Mouse (Mus musculus) adipocyte (in vitro differentiated cells): Measurements from ENCODE around the gene Mab21l1.

Experiments
- DNase-seq: peaks from one replicate; pipeline ENCODE4 v3.0.0-alpha.2; 2016; ENCODE audit warnings: low spot score

Gene Mab21l1

DNA sequence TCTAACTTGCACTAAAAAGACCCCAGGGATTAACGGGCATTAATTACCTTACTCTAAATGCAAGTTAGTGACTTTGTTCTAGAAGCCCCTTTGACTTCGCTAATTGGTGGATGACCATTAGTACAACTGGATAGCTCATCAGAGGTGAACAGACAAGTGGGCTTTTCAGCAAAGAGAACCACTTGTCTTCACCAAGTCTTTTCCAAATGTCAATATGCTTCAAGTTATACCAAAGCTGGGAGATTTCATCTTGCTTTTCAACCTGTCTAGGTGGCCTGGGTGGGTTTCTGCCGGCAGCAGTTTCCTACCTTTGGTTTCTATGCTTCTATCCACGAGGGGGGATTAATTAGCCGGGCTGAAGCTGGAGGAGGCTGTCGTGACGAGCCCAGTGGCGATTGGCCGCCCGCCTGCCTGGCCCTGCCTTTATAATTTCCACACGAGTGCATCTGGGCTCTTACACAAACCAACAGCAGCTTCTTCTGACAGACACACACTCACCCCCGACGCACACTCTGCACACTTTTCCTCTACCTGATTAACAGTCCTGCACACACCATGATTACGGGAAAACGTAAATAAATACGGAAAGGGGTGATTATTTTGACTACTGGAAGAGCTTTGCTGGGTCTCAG is at the start of gene Mab21l1:
Gene Mab21l1, plus strand, starts transcription at position 455 of the 632 bp plus-strand sequence.
- DNase-seq: no peak

DNA sequence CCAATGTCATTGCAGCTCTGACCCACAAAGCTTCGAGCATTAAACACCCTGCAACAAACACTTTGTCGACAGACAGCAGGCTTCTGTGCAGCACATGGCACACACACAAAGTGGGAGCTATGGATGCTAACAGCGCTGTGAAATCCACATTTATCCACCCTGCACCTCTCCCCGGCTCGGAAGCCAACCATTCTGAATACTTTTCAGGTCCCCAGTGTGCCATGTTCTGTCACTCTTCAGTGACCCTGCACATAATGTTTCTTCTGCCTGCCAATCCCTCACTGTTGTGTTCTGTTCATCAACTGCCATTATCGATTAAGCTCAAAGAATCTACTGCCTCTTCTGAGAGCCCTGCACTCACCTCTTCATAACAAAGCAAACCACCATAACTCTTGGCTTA is 48.6 kb upstream of the Mab21l1 start:
- no peak for DNase-seq

DNA sequence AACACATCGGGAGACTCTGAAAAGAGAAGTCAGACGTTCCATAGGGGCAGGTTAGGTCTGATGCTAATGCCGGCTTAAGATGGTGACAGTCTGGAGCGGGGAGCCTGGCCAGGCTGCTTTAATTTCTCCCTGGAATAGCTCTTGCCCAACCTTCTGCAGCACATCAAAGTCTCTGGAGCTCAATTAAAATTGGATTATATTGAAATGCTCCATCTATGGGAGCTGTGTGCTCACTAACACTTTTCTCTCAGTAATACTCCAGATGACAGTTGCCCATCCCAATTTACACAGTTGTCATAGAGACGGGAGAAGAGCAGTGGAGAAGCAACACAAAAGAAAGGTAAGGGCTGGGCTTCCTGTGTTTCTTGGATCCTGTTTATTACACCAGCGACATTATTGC is 40.9 kb upstream of the Mab21l1 start:
- no peak for DNase-seq

DNA sequence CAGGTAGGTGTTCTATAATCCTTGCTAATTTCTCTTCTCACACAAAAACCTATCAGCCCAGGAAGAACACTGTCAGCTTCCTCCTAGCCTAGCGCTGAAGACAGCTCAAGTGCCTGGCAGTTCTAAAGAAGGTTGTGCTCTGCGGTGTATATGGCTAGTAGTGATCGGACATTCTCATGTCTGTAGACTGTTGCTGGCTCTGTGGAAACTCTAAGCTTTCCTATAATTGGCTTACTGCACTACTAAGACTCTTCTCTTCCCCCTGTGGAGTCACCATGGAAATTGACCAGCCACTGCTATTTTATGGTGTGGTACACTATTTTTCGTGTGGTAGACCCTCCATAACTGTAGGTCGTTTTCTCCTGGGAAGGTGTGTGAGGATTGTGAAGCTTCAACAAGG is 40.1 kb upstream of the Mab21l1 start:
- DNase-seq: no peak

DNA sequence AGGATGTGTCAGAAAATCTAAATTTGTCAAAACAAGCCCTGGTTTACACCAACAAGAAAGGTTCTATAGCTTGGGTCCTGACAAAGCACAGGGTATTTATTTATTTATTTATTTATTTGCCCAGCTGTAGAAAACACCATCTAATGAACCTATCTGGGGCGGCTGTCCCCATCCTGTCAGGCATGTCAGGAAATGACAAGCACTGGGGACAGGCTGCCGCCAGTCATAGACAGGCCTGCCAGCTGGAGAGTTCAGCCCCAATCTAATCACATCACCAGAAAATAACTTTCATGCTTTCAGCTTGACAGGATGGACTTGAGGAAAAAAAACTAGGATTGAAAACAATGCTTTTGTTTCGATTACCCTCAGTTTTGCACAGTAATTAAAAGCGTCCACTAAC is 39.7 kb upstream of the Mab21l1 start:
- DNase-seq: no peak

DNA sequence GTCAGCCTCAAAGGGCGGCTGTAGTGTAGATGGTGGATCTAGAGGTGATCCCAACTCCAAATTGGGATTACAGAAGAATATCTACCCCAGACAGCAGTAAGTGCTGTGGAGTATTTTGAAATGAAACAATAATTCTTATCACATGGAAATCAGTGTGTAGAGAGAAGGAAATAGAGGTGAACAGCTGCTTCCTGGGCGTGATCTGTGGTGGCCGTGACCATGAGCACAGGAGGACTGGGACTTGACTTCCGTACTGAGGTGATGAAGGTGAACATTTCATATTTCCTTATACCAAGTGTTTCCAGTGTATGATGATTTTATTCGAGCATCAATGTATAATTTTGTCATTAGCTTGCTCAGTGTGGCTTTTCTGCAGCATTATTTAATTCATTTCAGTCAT is 38.4 kb upstream of the Mab21l1 start:
- no peak for DNase-seq

DNA sequence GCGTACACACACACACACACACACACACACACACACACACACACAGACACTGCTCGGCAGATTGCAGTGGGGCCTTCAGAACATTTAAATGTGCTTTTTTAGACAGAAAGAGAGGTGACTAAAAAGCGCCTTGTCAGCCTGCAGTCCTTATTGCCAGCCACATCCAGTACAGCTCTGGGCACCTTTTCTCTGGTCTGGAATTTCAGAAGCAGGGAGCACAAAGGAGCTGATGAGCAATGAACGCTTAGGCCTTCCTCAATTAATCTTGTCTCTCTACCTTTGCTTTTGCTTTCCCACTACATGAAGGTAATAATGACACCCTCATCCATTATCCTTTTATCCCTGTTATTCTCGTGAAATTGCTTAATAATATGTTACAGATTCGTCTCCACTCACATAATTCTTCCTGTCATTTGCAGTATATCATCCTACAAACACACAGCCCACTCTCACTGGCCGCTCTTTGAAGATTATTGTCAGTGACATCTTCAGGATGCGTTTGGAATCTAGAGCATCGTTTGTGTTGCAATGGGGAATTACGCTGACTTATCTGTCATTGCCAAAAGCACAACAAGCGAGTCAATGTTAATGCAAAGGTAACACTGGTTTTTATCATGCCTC is 31.8 kb upstream of the Mab21l1 start:
- no peak for DNase-seq

DNA sequence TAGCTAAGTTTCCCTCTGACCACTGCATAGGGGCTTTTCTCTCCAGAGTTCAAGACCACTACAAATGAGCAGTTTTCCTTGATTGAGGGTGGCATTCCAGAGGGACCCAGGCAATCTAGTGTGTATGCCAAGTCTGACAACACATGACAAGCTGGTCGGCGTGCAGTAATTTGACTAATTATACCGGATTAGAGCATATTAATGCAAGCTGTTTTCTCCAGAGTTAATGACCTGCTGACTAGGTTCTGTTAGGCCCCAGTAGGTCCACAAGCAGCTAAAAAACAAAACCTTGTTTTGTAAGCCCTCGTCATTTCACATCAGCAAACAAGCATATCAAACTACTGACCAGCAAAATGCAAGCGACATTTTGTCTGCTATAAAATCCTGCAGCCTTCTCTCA is 30.9 kb upstream of the Mab21l1 start:
- no peak for DNase-seq

DNA sequence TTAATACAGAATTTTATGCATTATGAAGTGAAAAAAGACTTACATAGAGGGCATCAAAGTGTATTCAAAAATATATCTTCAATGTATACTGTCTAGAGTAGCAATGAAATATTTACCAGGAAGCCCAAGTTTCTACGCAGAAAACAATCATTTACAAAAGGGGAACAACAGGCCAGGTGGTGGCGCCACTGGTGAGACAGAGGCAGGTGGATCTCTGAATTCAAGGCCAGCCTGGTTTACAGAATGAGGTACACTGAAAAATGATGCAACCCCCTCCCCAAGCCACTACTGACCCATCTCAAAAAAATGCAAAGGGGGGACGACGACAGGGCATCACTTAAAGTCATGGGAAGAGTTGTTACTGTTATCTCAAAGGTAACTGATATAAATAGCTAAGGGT is 29.8 kb upstream of the Mab21l1 start:
- DNase-seq: no peak

DNA sequence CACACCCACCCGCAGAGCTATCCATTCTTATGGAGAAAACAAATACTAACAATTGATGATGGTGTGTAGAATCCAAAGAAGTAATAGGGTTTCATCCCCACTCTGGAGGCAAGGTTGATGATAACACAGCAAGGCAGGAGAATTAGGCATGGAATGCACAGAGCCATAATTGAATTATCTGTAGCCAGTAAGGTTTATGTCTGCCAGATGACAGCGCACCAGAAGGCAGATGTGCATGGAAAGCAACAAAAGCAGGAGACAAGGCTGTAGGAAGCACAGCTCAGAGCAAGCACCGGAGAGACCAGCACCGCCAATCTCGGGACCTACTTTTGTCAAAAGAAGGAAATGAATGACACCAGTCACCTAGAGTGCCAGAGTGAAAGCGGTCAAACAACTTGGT is 28.4 kb upstream of the Mab21l1 start:
- DNase-seq: no peak

DNA sequence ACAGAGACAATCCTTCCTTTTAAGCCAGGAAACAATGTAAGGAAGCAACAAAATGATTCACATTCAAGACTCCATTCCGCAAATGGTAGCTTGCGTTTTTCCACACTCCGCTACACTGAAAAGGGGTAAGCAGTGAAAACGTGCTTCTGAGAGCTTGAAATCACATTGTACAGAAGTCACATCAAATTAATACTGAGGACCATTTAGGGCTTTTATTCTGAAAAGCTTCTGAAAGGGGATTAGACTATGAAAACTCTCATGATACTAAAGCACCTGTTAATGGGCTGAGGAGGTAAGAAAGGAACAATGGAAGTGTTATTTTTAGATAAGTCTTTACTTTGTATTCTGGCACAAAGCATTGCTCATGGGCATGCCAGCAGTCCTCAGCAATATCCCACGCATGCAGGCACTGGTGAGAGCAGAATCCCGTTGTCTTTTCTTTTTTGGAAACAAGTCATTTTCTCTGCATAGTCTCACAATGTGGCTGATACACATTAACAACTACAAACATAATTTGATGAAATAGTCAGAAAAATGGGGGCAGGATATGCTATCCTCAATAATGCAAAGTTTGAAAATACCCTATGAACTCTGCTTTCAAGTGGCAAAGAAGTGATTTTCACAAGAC is 27.2 kb upstream of the Mab21l1 start:
- DNase-seq: no peak

DNA sequence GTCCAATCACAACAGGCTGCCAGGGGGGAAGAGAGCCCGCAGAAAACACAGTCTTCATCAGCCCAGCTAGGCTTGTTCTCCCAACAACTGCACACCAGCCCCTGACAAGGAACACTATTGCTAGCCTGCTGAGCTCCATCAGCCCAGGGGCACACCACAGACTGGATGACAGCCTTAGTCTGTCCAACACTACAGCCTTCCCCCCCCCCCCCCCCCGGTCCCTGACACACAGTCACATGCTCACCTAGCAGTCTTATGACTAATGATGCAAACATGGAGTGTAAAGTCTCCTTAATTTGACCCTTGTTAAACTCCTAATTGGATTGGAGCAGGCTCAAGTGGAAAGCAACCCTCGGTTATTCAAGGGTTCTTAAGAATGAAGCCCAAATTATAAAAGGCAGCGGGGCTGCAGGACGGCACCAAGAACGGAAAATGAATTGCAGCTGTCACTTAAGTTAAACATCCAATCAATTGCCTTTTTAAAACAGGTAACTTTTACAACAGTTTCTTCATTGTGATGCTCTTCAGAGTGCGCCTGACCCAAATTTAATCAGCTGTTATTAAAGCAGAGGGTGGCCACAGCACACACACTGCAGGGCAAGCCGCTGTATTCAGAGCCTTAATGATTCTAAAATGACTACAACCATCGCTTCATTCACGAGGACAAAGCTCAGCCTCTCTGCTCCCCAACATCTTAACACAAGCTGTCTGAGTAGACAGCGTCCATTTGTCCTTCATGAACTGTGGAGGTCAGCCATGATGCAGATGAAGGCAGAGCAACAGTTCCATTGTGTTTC is 26.3 kb upstream of the Mab21l1 start:
- no peak for DNase-seq

DNA sequence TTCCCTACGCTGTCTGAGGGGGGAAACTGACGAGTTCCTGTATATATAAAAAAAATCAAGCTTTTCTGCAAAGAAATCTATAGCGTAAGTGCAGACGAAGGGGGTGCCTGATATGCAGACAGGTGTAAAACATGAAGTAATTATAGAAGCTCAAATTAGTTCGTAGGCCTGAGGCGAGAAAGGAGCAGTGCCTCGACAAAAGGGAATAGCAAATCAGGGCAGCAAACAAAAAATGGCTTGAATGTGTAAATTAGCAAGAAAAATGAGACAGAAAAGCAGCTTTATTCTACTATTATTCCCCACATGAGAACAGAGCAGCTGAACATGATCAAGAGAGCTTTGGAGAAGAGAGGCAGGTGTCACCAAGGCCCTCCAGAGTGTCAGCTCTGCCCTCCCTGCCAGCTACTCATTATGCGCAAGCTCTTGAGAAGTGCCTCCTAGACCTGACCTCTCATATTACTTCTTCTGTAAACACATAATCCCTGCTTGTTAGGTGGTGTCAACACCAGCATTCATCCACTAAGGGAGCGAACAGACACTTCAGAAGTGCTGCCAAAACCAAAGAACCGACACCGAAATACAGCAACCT is 25.6 kb upstream of the Mab21l1 start:
- DNase-seq: no peak

DNA sequence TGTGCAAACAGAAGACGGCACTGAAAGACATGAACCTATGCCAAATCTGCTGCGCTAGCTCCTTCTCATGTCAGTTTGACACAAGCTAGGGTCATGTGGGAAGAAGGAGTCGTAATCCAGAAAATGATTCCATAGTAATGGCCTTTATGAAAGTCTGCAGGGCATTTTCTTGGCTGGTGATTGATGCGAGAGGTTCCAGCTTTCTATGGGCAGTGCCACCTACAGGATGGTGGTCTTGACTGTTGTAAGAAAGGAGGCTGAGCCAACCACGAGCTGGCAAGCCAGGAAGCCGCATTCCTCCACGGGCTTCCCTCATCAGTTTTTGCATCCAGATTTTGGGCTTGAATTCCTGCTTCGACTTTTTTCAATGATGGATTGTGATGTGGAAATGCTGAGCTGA is 24.0 kb upstream of the Mab21l1 start:
- DNase-seq: no peak

DNA sequence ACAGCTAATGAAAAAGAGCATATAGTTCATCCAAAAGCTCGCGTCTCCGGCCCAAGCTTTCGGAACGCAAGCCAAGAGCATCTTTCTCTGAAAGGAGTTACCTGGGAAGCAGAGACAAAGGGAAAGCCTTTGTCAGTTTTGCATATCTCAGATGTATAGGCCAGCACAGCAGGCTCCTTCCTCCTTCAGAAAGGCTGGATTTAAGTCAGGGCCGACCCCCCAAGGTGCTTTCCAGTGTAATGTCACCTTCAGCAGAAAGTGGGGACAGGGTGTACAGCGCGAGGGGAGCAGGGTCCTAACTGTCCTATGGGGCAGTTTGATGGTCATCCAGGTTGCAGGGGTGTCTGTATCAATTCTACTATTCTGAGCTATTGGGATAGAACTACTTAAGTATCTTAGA is 18.7 kb upstream of the Mab21l1 start:
- no peak for DNase-seq

DNA sequence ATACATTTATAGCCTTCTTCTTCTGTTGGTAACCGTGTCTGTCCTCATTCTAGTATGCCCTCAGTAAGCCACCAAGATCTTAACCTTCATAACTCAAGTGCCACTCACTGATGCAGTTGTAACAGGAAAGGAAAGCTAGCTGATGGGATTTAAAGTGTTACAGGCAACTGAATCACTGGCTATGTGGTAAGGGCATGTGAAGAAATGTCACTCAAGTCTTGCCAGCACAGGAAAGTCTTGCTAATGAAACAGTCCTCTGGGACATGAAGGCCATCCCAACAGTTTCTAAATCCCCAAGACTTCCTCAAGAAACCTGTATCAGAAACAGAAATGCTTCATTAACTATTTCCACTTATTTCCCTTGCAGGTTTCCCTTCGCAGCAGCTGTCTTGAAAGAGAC is 13.7 kb upstream of the Mab21l1 start:
- DNase-seq: no peak

DNA sequence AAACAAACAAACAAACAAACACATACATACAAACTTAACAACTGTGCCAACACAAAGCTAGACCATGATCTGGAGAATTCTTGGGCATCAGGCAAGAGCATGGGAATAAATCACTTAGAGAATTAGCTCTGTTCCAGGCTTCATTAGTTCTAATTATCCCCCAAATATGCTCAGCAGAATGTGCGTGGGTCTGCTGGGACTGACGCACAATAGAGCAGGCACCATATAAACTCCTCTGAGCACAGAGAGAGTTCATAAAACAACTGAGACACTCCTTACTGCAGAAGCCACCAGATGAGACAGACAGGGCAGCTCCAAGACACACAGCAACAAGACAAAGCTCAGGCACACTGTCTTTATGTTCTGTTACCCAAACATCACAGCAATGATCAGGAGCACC is 13.0 kb upstream of the Mab21l1 start:
- DNase-seq: no peak

DNA sequence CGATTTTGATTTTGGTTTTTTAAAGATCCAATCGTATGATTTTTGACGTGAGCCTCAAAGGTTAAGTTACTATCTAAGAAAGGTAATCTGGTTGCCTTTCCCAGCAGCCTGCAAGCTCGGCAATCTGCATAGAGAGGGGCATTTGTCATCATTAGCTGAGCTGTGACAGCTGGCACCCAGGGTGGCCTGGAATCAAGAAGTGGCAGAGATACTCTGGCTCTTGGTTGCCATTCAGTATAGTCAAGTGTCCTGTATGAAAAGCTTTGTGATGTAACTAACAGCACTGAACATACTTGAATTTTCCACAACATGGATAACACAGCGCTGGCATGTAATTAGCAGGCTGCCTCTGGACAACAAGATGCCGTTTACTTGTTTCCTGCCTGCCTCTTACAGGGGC is 8.1 kb upstream of the Mab21l1 start:
- DNase-seq: no peak

DNA sequence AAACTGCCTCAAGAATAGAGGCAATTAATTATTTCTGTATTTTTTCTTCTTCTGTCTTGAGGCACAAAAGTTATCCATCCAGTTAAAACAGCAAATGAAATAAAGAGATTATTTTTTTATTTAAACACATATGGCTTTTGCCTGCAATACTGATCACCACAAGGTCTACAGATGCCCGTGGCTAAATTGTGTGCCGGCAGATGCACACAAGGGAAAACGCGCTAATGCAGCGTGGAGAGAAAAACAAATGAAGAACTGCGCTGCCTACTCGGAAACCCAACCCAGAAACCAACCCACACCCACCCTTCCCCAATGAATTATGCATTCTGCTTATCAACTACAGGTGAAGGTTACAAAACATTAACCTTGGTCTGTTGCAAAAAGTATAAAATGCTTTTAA is 7.1 kb upstream of the Mab21l1 start:
- no peak for DNase-seq

DNA sequence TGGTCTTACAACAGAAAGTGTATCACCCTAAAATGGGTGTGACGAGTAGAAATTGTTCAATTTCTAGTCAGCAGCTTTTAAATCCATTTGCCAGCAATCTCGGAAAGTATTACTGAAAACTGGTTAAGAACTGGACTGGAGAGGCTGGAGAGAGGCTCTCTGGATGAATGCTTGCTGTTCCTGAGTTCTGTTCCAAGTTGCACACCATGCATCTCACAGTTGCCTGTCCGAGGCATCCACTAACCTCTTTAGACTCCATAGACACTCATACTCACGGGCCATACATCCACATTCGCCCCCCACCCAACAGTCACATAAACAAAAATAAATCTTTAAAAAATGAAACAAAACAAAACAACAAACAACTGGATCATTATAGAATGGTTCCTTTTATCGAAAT is 6.6 kb upstream of the Mab21l1 start:
- no peak for DNase-seq

DNA sequence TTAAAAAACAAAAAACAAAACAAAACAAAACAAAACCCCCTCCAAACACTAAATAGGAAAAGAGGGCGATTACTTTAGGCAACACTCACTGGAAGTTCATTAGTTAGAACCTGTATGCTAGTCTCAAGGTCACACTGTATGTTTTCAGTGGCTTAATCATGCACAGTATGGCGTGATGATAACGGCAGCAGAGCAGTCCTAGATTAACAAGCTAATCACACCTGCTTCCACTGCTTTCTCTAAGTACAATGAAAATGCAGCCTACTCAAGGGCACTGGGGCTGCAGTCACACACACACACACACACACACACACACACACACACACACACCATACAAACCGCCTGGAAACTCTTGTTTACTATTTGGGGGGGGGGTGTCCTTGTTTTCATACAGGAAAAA is 4.8 kb upstream of the Mab21l1 start:
- no peak for DNase-seq
